Mouse (Mus musculus): ENCODE measurements around the gene Nptn.

DNA sequence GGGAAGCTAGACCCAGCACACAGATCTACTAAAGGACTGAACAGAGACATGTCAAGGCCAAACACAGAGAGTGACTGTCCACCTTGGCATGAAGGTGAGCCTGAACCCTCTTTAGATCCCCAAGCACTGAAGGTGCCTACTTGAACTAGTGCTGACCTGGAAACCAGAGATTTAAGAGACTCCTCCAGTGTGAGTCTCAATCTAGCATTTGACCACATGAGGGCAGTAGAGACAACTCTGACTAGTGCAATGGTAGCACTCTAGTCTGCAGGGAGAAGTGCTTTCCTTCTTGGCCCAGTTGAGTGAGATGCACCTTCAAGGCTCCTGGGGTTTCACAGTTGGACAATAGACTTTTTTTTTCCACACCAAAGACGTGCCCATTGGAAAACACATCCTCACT, 47.3 kb upstream of the Nptn start:
- TF ChIP-seq CTCF (conservative IDR thresholded peaks at IDR 0.05; ENCODE audit: low read length) (peak; percentile 61), NANOG (IDR thresholded peaks at IDR 0.05; ENCODE audit: borderline replicate concordance, low read length) (no peak), POU5F1 (IDR thresholded peaks at IDR 0.05; ENCODE audit: borderline replicate concordance, low read length) (no peak)
